Mouse (Mus musculus) embryonic facial prominence, embryonic 14.5 days (tissue): ENCODE measurements around the gene Tnfsf12. TPM values are rescaled to one million over a fixed set of nuclear protein-coding genes. Genes with fewer than 3 reads are reported as not detected.

Source experiments
- ATAC-seq: fragments of 200-750 bp; cut with Nextera tagmentation; 2 replicates; pipeline ENCODE4 v1.8.0; 2017; ENCODE audit warnings: low read depth, moderate number of reproducible peaks, moderate TSS enrichment
- DNase-seq: peaks from one replicate; pipeline ENCODE4 v3.0.0-alpha.2; 2015; ENCODE audit warnings: low spot score
- H3K27ac ChIP-seq: fragments of 300-500 bp; sonication (generic); replicated peaks from 2 replicates; pipeline ENCODE4 v1.5.1; 2014; ENCODE audit warnings: low read depth, mild to moderate bottlenecking, low read length, moderate library complexity
- H3K27me3 ChIP-seq: fragments of 300-500 bp; sonication (generic); replicated peaks from 2 replicates; pipeline ENCODE4 v1.6.1; 2014; ENCODE audit warnings: low read length; ENCODE audit not compliant: control insufficient read depth, insufficient read depth
- H3K36me3 ChIP-seq: fragments of 300-500 bp; sonication (generic); 2 replicates; pipeline ENCODE4 v1.6.1; 2014; ENCODE audit warnings: low read length, mixed read lengths; ENCODE audit not compliant: control insufficient read depth, insufficient read depth
- H3K4me1 ChIP-seq: fragments of 300-500 bp; sonication (generic); 2 replicates; pipeline ENCODE4 v1.6.1; 2014; ENCODE audit warnings: antibody characterized with exemption, low read length; ENCODE audit not compliant: control insufficient read depth, insufficient read depth
- H3K4me2 ChIP-seq: fragments of 300-500 bp; sonication (generic); 2 replicates; pipeline ENCODE4 v1.6.1; 2014; ENCODE audit warnings: low read depth, mild to moderate bottlenecking, low read length, moderate library complexity, mixed read lengths
- H3K4me3 ChIP-seq: fragments of 300-500 bp; sonication (generic); 2 replicates; pipeline ENCODE4 v1.5.1; 2014; ENCODE audit warnings: low read depth, mild to moderate bottlenecking, low read length
- H3K9ac ChIP-seq: fragments of 300-500 bp; sonication (generic); 2 replicates; pipeline ENCODE4 v1.6.1; 2014; ENCODE audit warnings: low read depth, mild to moderate bottlenecking, low read length, moderate library complexity, mixed read lengths
- H3K9me3 ChIP-seq: fragments of 300-500 bp; sonication (generic); 2 replicates; pipeline ENCODE4 v1.6.1; 2016; ENCODE audit warnings: low read length; ENCODE audit not compliant: control insufficient read depth
- WGBS: fragments of 180-500 bp; shearing (Covaris S2); extraction: QIAGEN DNeasy Blood & Tissue Kit; methylation state at CpG from one replicate; pipeline ENCODE4 v1.1.7; 2014; 5-methylcytosine and 5-hydroxymethylcytosine counted together
- microRNA counts: library from miRNA; unstranded; fragments of <30 nt; microRNA quantifications from one replicate; lab custom pipeline; 2017
- microRNA-seq: library from miRNA; unstranded; fragments of <30 nt; microRNA quantifications from one replicate; pipeline ENCODE4, GENCODE M21; 2016; ENCODE audit warnings: borderline number of aligned reads
- polyA plus RNA-seq: library from polyadenylated mRNA; unstranded; fragments of >200 nt; fragmentation: Nextera tagmentation; extraction: Ambion mirVana; gene quantifications from 2 replicates; pipeline ENCODE4 v1.2.1, GENCODE M21; 2014

Gene Tnfsf12
- polyA plus RNA-seq, 1 experiment from 2014 or later = 13.0 TPM

- Histone ChIP-seq H3K9me3 (no peaks in the 10 kb centered on the region), H3K4me2 (peak overlapping the region; percentile 19; the same call in 1 of the 2 replicates), H3K36me3 (peaks cover 61% of the 10 kb centered on the region), H3K4me1 (no peaks in the 10 kb centered on the region), H3K9ac (peak overlapping the region; percentile 19; the same call in 1 of the 2 replicates), H3K4me3 (no peak overlapping the region), H3K27ac (peak overlapping the region; percentile 65), H3K27me3 (no peaks in the 10 kb centered on the region)
- ATAC-seq (no peak), DNase-seq (peak; percentile 76)
- 75% methylated on average over 10 of the region's 10 CpGs for WGBS
These were observed 38.8 kb downstream of the Tnfsf12 start for GRCm38 (mm10) chr11:69656617-69657461.

GRCm38 (mm10) chr11:69656065-69656455 is 39.6 kb downstream of the Tnfsf12 start:
- H3K4me2 ChIP-seq = peak overlapping the region; percentile 19; the same call in 1 of the 2 replicates
- WGBS = 47% methylated on average over 5 of the region's 5 CpGs
- H3K27me3 ChIP-seq = no peaks in the 10 kb centered on the region
- H3K27ac ChIP-seq = no peak overlapping the region
- H3K9ac ChIP-seq = 0 out of 2 replicates have a peak overlapping the region, but pooled peaks have one; percentile 19
- no peaks in the 10 kb centered on the region for H3K9me3 ChIP-seq
- H3K36me3 ChIP-seq = peaks cover 68% of the 10 kb centered on the region
- H3K4me1 ChIP-seq = no peaks in the 10 kb centered on the region
- no peak for DNase-seq
- ATAC-seq = no peak
- H3K4me3 ChIP-seq = no peak overlapping the region

GRCm38 (mm10) chr11:69655264-69656064 is 40.2 kb downstream of the Tnfsf12 start, which contains the start of gene Sox15:
Gene Sox15, plus strand, starts transcription at chr11:69655314.
- 22% methylated on average over 29 of the region's 34 CpGs for WGBS
- peaks cover 74% of the 10 kb centered on the region for H3K36me3 ChIP-seq
- peak within 1 kb of the TSS; percentile 36 for H3K4me2 ChIP-seq
- no peak within 1 kb of the TSS for H3K4me3 ChIP-seq
- DNase-seq (peak; percentile 85), ATAC-seq (peak; percentile 74; the same call in 1 of the 2 replicates)
- no peaks in the 10 kb centered on the region for H3K4me1 ChIP-seq
- peak within 1 kb of the TSS; percentile 19; the same call in 1 of the 2 replicates for H3K9ac ChIP-seq
- H3K27me3 ChIP-seq = no peaks in the 10 kb centered on the region
- peak within 1 kb of the TSS; percentile 49; the same call in 1 of the 2 replicates for H3K27ac ChIP-seq
- H3K9me3 ChIP-seq = no peaks in the 10 kb centered on the region

GRCm38 (mm10) chr11:69654760-69655159 is 40.9 kb downstream of the Tnfsf12 start:
- Histone ChIP-seq H3K4me2 (no peak overlapping the region), H3K9ac (peak overlapping the region; percentile 11; the same call in 1 of the 2 replicates), H3K4me1 (no peaks in the 10 kb centered on the region), H3K9me3 (no peaks in the 10 kb centered on the region), H3K27ac (peak overlapping the region; percentile 49; the same call in 1 of the 2 replicates), H3K4me3 (no peak overlapping the region), H3K36me3 (peaks cover 77% of the 10 kb centered on the region), H3K27me3 (no peaks in the 10 kb centered on the region)
- DNase-seq (peak; percentile 32), ATAC-seq (peak; percentile 27; the same call in 1 of the 2 replicates)
- WGBS = 33% methylated on average over 9 of the region's 9 CpGs

GRCm38 (mm10) chr11:69653399-69653798 is 42.2 kb downstream of the Tnfsf12 start:
- H3K9me3 ChIP-seq = no peaks in the 10 kb centered on the region
- DNase-seq (no peak), ATAC-seq (no peak; the same call in 1 of the 2 replicates)
- H3K36me3 ChIP-seq = peaks cover 80% of the 10 kb centered on the region
- no peaks in the 10 kb centered on the region for H3K4me1 ChIP-seq
- H3K27me3 ChIP-seq = no peaks in the 10 kb centered on the region
- no peak overlapping the region for H3K27ac ChIP-seq
- peak overlapping the region; percentile 30; the same call in 1 of the 2 replicates for H3K9ac ChIP-seq
- H3K4me2 ChIP-seq = no peak overlapping the region
- WGBS = 60% methylated on average over 5 of the region's 5 CpGs
- no peak overlapping the region for H3K4me3 ChIP-seq

- H3K27me3 ChIP-seq = no peaks in the 10 kb centered on the region
- peaks cover 96% of the 10 kb centered on the region for H3K36me3 ChIP-seq
- H3K4me3 ChIP-seq = no peak overlapping the region
- ATAC-seq = no peak
- DNase-seq = no peak
- no peak overlapping the region for H3K27ac ChIP-seq
- 89% methylated on average over 5 of the region's 5 CpGs for WGBS
- no peaks in the 10 kb centered on the region for H3K4me1 ChIP-seq
- H3K4me2 ChIP-seq = no peak overlapping the region
- no peak overlapping the region for H3K9ac ChIP-seq
- H3K9me3 ChIP-seq = no peaks in the 10 kb centered on the region
These were observed 49.8 kb downstream of the Tnfsf12 start for GRCm38 (mm10) chr11:69645860-69646259.

MicroRNAs within 50 kb of the gene (microRNA counts, 519-probe panel; counts per million panel counts)
- microRNA mmu-miR-1934 (lab: Ali Mortazavi, UCI) = 19.3 counts per million

Small RNAs within 50 kb of the gene (microRNA-seq; reads per million reads assigned to microRNA genes)
- 1.7 reads per million, percentile 2 among the genes with 10 or more reads in this experiment for gene Mir1934

Other genes with a start within 250 kb of the Tnfsf12 start
- 6.2 and 6.5 TPM in 2 replicates for gene Dnah2, start 146.7 kb downstream of the Tnfsf12 start, polyA plus RNA-seq
- 7.3 and 8.6 TPM in 2 replicates for gene Efnb3, start 135.6 kb downstream of the Tnfsf12 start, polyA plus RNA-seq
- gene Wrap53, start 115.6 kb downstream of the Tnfsf12 start, polyA plus RNA-seq = 18.4 and 19.8 TPM in 2 replicates
- 111 and 133 TPM in 2 replicates for gene Trp53, start 115.5 kb downstream of the Tnfsf12 start, polyA plus RNA-seq
- gene Atp1b2, start 89.9 kb downstream of the Tnfsf12 start, polyA plus RNA-seq = 15.6 and 17.7 TPM in 2 replicates
- gene Shbg, start 77.9 kb downstream of the Tnfsf12 start, polyA plus RNA-seq = not detected in 2 replicates
- 15.6 and 16.6 TPM in 2 replicates for gene Sat2, start 73.8 kb downstream of the Tnfsf12 start, polyA plus RNA-seq
- 25.4 and 26.3 TPM in 2 replicates for gene Fxr2, start 62.9 kb downstream of the Tnfsf12 start, polyA plus RNA-seq
- gene Sox15, start 40.5 kb downstream of the Tnfsf12 start, polyA plus RNA-seq = 1.7 and 2.9 TPM in 2 replicates
- 29.1 and 33.6 TPM in 2 replicates for gene Mpdu1, start 33.2 kb downstream of the Tnfsf12 start, polyA plus RNA-seq
- 22.0 and 25.5 TPM in 2 replicates for gene Cd68, start 29.7 kb downstream of the Tnfsf12 start, polyA plus RNA-seq
- 525 and 575 TPM in 2 replicates for gene Eif4a1, start 23.4 kb downstream of the Tnfsf12 start, polyA plus RNA-seq
- 73.6 and 88.4 TPM in 2 replicates for gene Senp3, start 13.8 kb downstream of the Tnfsf12 start, polyA plus RNA-seq
- gene Tnfsf13, start 10.1 kb downstream of the Tnfsf12 start, polyA plus RNA-seq = 0.37 and 0.49 TPM in 2 replicates
- 6.0 and 6.6 TPM in 2 replicates for gene Tnfsfm13, start 249 bp upstream of the Tnfsf12 start, polyA plus RNA-seq
- 39.3 and 39.7 TPM in 2 replicates for gene Polr2a, start 62.8 kb upstream of the Tnfsf12 start, polyA plus RNA-seq
- 0.12 TPM in 1 of 2 replicates, not detected in the other for gene Slc35g3, start 66.1 kb upstream of the Tnfsf12 start, polyA plus RNA-seq
- gene Zbtb4, start 70.1 kb upstream of the Tnfsf12 start, polyA plus RNA-seq = 3.5 and 3.9 TPM in 2 replicates
- gene Chrnb1, start 100.1 kb upstream of the Tnfsf12 start, polyA plus RNA-seq = 28.4 and 29.4 TPM in 2 replicates
- gene Fgf11, start 106.0 kb upstream of the Tnfsf12 start, polyA plus RNA-seq = 2.3 and 3.3 TPM in 2 replicates
- 4.1 and 4.3 TPM in 2 replicates for gene Tmem102, start 109.8 kb upstream of the Tnfsf12 start, polyA plus RNA-seq
- not detected in 2 replicates for gene Gm39566, start 119.4 kb upstream of the Tnfsf12 start, polyA plus RNA-seq
- gene Spem2, start 122.6 kb upstream of the Tnfsf12 start, polyA plus RNA-seq = not detected in 2 replicates
- gene Spem1, start 126.3 kb upstream of the Tnfsf12 start, polyA plus RNA-seq = 0.26 TPM in 1 of 2 replicates, not detected in the other
- 8.3 and 10.6 TPM in 2 replicates for gene Nlgn2, start 141.9 kb upstream of the Tnfsf12 start, polyA plus RNA-seq
- 379 and 388 TPM in 2 replicates for gene Tmem256, start 142.7 kb upstream of the Tnfsf12 start, polyA plus RNA-seq
- 102 and 121 TPM in 2 replicates for gene Plscr3, start 150.5 kb upstream of the Tnfsf12 start, polyA plus RNA-seq
- gene Tnk1, start 162.9 kb upstream of the Tnfsf12 start, polyA plus RNA-seq = 3.2 and 3.7 TPM in 2 replicates
- not detected in 2 replicates for gene Tmem95, start 182.2 kb upstream of the Tnfsf12 start, polyA plus RNA-seq
- 5.9 and 7.2 TPM in 2 replicates for gene Kctd11, start 185.6 kb upstream of the Tnfsf12 start, polyA plus RNA-seq
- gene Acap1, start 199.7 kb upstream of the Tnfsf12 start, polyA plus RNA-seq = 1.5 and 2.1 TPM in 2 replicates
- gene 2810408A11Rik, start 205.1 kb upstream of the Tnfsf12 start, polyA plus RNA-seq = 5.7 and 8.3 TPM in 2 replicates
- gene Neurl4, start 205.2 kb upstream of the Tnfsf12 start, polyA plus RNA-seq = 10.1 and 10.3 TPM in 2 replicates
- 55.0 and 57.2 TPM in 2 replicates for gene Gps2, start 218.0 kb upstream of the Tnfsf12 start, polyA plus RNA-seq
- 1,503 and 1,606 TPM in 2 replicates for gene Eif5a, start 226.1 kb upstream of the Tnfsf12 start, polyA plus RNA-seq
- 2.9 and 4.2 TPM in 2 replicates for gene Ybx2, start 239.9 kb upstream of the Tnfsf12 start, polyA plus RNA-seq